Mouse (Mus musculus): ENCODE results near the gene H2afy.

DNA sequence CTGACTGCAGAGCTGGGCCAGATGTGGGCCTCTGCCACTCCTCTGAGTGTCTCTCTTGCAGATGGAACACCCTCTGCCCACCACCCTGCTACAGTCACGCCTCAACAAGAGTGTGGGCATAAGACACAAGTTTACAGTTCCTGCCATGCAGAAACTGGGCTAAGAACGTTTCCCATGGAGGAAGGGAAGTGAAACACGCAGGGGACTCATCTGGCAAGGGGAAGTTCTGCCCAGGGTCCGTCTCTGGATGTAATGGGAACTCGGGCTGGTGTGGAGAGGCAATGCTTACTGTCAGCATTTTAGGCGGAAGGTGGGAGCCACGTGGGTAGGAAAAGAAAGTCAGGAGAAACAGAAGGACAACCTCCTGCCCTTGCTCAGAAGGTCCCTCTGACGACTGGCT lies 45.3 kb upstream of the H2afy start:
- TF ChIP-seq CTCF (IDR thresholded peaks at IDR 0.05; ENCODE audit: low read depth) (no peak), EP300 (optimal IDR thresholded peaks at IDR 0.05) (no peak)
